Mouse (Mus musculus) liver, postnatal 0 days (tissue): Measurements from ENCODE around the gene Kdm2a. TPM values are rescaled to one million over a fixed set of nuclear protein-coding genes. Genes with fewer than 3 reads are reported as not detected.
A peak's percentile ranks its signal among the peaks of the same experiment; 100 is the strongest.

Source experiments
- ATAC-seq: fragments of 200-750 bp; cut with Nextera tagmentation; 2 replicates; pipeline ENCODE4 v1.8.0; 2017; ENCODE audit warnings: mild to moderate bottlenecking, moderate library complexity
- DNase-seq: peaks from one replicate; pipeline ENCODE4 v3.0.0-alpha.2; 2016
- H3K27ac ChIP-seq: fragments of 300-500 bp; sonication (generic); 2 replicates; pipeline ENCODE4 v1.5.1; 2014; ENCODE audit warnings: antibody characterized with exemption, moderate library complexity, mild to moderate bottlenecking, low read depth
- H3K27me3 ChIP-seq: fragments of 300-500 bp; sonication (generic); 2 replicates; pipeline ENCODE4 v1.6.1; 2014; ENCODE audit warnings: low read length, control low read depth, mixed read lengths; ENCODE audit not compliant: insufficient read depth
- H3K36me3 ChIP-seq: fragments of 300-500 bp; sonication (generic); replicated peaks from 2 replicates; pipeline ENCODE4 v1.6.1; 2014; ENCODE audit warnings: mild to moderate bottlenecking, control low read depth, low read length, moderate library complexity, mixed read lengths; ENCODE audit not compliant: insufficient read depth
- H3K4me1 ChIP-seq: fragments of 300-500 bp; sonication (generic); 2 replicates; pipeline ENCODE4 v1.6.1; 2014; ENCODE audit warnings: antibody characterized with exemption, mild to moderate bottlenecking, control low read depth; ENCODE audit not compliant: insufficient read depth
- H3K4me2 ChIP-seq: fragments of 300-500 bp; sonication (generic); 2 replicates; pipeline ENCODE4 v1.6.1; 2014; ENCODE audit warnings: low read depth, mild to moderate bottlenecking, low read length, moderate library complexity, mixed read lengths
- H3K4me3 ChIP-seq: fragments of 300-500 bp; sonication (generic); 2 replicates; pipeline ENCODE4 v1.5.1; 2014; ENCODE audit warnings: low read depth, low read length
- H3K9ac ChIP-seq: fragments of 300-500 bp; sonication (generic); replicated peaks from 2 replicates; pipeline ENCODE4 v1.6.1; 2014; ENCODE audit warnings: mild to moderate bottlenecking, moderate library complexity
- H3K9me3 ChIP-seq: fragments of 300-500 bp; sonication (generic); 2 replicates; pipeline ENCODE4 v1.6.1; 2016; ENCODE audit warnings: mild to moderate bottlenecking, control low read depth, low read length, mixed read lengths
- CTCF ChIP-seq: sonication (generic); IDR thresholded peaks from 2 replicates; pipeline ENCODE4 v1.5.1; 2016; ENCODE audit warnings: antibody characterized with exemption, low read depth
- EP300 ChIP-seq: IDR thresholded peaks from 2 replicates; pipeline ENCODE4 v1.6.1; 2016; ENCODE audit warnings: antibody characterized with exemption, low read depth, mild to moderate bottlenecking
- WGBS: fragments of 180-500 bp; shearing (Covaris S2); extraction: QIAGEN DNeasy Blood & Tissue Kit; methylation state at CpG from one replicate; pipeline ENCODE4 v1.1.7; 2014; ENCODE audit not compliant: insufficient replicate concordance; 5-methylcytosine and 5-hydroxymethylcytosine counted together
- polyA plus RNA-seq: library from polyadenylated mRNA; unstranded; fragments of >200 nt; fragmentation: Nextera tagmentation; extraction: Ambion mirVana; gene quantifications from 2 replicates; pipeline ENCODE4 v1.2.1, GENCODE M21; 2015

Gene Kdm2a
- polyA plus RNA-seq, 1 experiment from 2014 or later, result 7.8 TPM

DNA sequence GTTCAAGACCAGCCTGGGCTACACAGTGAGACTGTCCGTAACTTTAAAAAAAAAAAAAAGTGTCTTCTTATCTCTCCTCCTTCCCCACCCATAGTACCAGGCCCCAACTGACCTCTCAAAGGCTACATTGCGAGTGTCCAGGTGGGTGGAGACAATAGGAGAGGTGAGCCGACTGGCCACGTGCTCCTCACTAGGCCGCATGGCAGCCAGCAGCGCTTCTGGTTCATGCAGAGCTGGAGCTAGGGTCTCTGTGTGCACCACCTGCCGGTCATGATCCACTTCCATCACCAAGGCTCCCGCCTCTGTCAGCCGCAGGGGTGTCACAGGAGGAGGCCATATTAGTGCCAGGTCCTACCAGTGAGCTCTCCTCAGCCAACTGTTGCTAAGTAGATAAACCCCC, 117.7 kb downstream of the Kdm2a start:
- TF ChIP-seq EP300 (no peak), CTCF (no peak)
- no peak overlapping the region for H3K4me2 ChIP-seq

GRCm38 (mm10) chr19:4279487-4279886, 118.6 kb downstream of the Kdm2a start:
- TF ChIP-seq EP300, result no peak
- TF ChIP-seq CTCF, result peak; percentile 51
- Histone ChIP-seq H3K9ac (no peak overlapping the region), H3K4me3 (no peak overlapping the region), H3K27me3 (no peaks in the 10 kb centered on the region), H3K4me2 (no peak overlapping the region), H3K4me1 (peaks cover 19% of the 10 kb centered on the region), H3K27ac (no peak overlapping the region), H3K9me3 (peaks cover 3% of the 10 kb centered on the region; the same call in 1 of the 2 replicates), H3K36me3 (peaks cover 2% of the 10 kb centered on the region; the same call in 1 of the 2 replicates)
- no peak for DNase-seq
- WGBS, result 81% methylated on average over 1 of the region's 1 CpGs
- ATAC-seq, result no peak

More for the DNA sequence above, 117.7 kb downstream of the Kdm2a start:
- ATAC-seq (no peak), DNase-seq (no peak)
- Histone ChIP-seq H3K4me3 (no peak overlapping the region), H3K27ac (no peak overlapping the region), H3K36me3 (peaks cover 2% of the 10 kb centered on the region; the same call in 1 of the 2 replicates), H3K9me3 (peaks cover 3% of the 10 kb centered on the region; the same call in 1 of the 2 replicates), H3K27me3 (no peaks in the 10 kb centered on the region), H3K4me1 (peaks cover 19% of the 10 kb centered on the region), H3K9ac (no peak overlapping the region)
- WGBS, result 89% methylated on average over 9 of the region's 9 CpGs

DNA sequence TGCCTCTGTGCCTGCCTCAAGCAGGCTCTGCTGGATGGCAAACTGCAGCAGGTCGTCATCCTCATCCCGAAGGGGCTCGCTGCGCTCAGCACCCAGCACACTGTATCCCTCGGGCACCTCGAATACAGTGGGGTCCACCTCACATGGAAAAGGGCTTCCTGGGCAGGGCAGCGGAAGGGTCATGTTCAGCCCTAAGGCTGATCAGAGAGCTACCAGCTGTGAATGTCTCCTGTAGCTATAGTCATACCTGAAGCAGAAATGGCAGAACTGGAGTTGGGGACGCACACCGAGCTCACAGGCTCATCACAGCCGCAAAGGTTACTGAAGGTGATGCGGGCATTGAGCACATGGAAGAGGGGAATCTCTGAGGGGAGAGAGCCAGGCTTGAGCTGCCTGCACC, 127.1 kb downstream of the Kdm2a start:
- Histone ChIP-seq H3K9me3 (no peaks in the 10 kb centered on the region; the same call in 1 of the 2 replicates), H3K27ac (no peak overlapping the region), H3K4me3 (no peak overlapping the region), H3K27me3 (no peaks in the 10 kb centered on the region), H3K4me1 (peaks cover 11% of the 10 kb centered on the region), H3K4me2 (no peak overlapping the region), H3K9ac (no peak overlapping the region), H3K36me3 (no peaks in the 10 kb centered on the region)
- WGBS, result 88% methylated on average over 11 of the region's 11 CpGs
- ATAC-seq, result no peak
- DNase-seq, result no peak
- no peak for TF ChIP-seq EP300
- no peak for TF ChIP-seq CTCF

- H3K4me3 ChIP-seq, result no peak overlapping the region
- no peaks in the 10 kb centered on the region for H3K27me3 ChIP-seq
- no peaks in the 10 kb centered on the region for H3K9me3 ChIP-seq
- no peak overlapping the region for H3K9ac ChIP-seq
- no peak overlapping the region for H3K4me2 ChIP-seq
- DNase-seq, result no peak
- no peaks in the 10 kb centered on the region for H3K36me3 ChIP-seq
- 72% methylated on average over 6 of the region's 6 CpGs for WGBS
- ATAC-seq, result no peak
- no peak overlapping the region for H3K27ac ChIP-seq
- TF ChIP-seq CTCF (no peak), EP300 (no peak)
- H3K4me1 ChIP-seq, result peaks cover 11% of the 10 kb centered on the region
Measured at GRCm38 (mm10) chr19:4270187-4270586, 127.9 kb downstream of the Kdm2a start.

DNA sequence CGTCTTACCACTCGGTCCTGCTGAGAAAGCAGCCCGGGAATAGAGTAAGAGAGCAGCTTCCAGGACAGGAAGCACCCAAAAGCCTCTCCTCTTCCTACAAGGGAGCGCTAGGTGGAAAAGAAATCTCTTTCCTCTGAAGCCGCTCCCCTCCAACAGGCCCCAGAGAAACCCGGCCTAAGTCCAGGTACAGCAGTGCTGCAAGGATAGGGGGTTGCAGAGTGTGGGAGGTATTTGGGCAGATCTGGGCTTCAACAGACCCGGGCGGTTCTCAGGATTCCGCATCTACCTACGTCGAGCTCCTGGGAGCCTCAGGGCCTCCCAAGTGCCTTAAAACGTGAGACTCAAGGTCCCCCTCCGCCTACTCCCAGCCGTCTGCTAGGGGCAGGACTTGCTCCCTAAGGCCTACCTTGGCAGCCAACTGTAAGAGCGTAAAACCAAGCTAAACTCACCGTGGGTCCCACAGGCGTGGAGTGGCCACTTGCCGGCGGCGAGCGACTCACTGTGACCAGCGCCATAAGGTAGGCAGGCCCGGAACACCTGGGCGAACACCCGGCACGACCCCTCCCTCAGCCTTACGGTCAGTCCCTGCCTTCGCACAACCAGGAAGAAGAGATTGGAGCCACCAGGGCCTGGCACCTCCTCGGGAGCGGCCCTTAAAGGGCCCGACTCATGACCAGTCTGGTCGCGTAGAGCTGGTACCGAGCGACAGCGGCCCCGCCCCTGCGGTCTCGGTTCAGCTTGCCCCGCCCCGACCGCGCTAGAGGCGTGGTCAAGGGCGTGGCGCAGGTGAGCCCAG, 129.3 kb downstream of the Kdm2a start, which contains the start of gene Ssh3:
Gene Ssh3, minus strand, starts transcription at position 615 of the 796 bp plus-strand sequence.
- no peaks in the 10 kb centered on the region for H3K36me3 ChIP-seq
- 12% methylated on average over 46 of the region's 46 CpGs for WGBS
- H3K4me3 ChIP-seq, result peak within 1 kb of the TSS; percentile 56
- peak within 1 kb of the TSS; percentile 68 for H3K9ac ChIP-seq
- peak; percentile 83 for DNase-seq
- H3K9me3 ChIP-seq, result no peaks in the 10 kb centered on the region
- H3K4me1 ChIP-seq, result peaks cover 11% of the 10 kb centered on the region
- H3K27ac ChIP-seq, result no peak within 1 kb of the TSS
- no peak for TF ChIP-seq CTCF
- no peak for TF ChIP-seq EP300
- peak; percentile 93 for ATAC-seq
- H3K27me3 ChIP-seq, result no peaks in the 10 kb centered on the region
- peak within 1 kb of the TSS; percentile 82 for H3K4me2 ChIP-seq

DNA sequence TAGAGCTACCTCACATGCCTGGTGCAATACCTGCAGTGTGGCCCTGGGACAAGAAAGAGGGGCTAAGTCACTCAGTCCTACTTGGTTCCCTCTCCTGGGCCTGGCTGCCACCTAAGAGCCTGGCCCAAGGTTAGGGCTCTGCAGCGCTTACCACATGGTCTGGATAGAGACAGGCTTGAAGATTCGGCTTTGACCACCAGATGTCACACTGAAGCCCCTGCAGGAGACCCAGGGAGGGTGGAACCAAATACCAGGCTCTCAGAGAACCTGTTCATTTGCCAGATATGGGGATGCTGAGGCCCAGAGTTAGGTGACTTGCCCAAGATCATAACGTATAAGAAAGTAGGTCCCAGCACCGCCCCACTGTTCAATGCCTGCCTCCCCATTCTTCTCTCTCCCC, 132.1 kb downstream of the Kdm2a start:
- ATAC-seq (no peak), DNase-seq (peak; percentile 14)
- Histone ChIP-seq H3K9ac (no peak overlapping the region), H3K9me3 (no peaks in the 10 kb centered on the region), H3K4me3 (no peak overlapping the region), H3K4me2 (no peak overlapping the region), H3K4me1 (peaks cover 25% of the 10 kb centered on the region), H3K27ac (no peak overlapping the region), H3K27me3 (no peaks in the 10 kb centered on the region), H3K36me3 (no peaks in the 10 kb centered on the region)
- TF ChIP-seq EP300, result no peak
- peak; percentile 26; the same call in 1 of the 2 replicates for TF ChIP-seq CTCF
- 65% methylated on average over 4 of the region's 4 CpGs for WGBS

Other genes with a start within 250 kb of the Kdm2a start
- gene Coro1b, start 249.7 kb downstream of the Kdm2a start, polyA plus RNA-seq, result 63.0 and 64.4 TPM in 2 replicates
- gene Ptprcap, start 244.7 kb downstream of the Kdm2a start, polyA plus RNA-seq, result 35.7 and 35.8 TPM in 2 replicates
- gene Rps6kb2, start 234.9 kb downstream of the Kdm2a start, polyA plus RNA-seq, result 22.1 and 23.0 TPM in 2 replicates
- 0.73 and 0.90 TPM in 2 replicates for gene Carns1, start 222.8 kb downstream of the Kdm2a start, polyA plus RNA-seq
- gene Tbc1d10c, start 207.0 kb downstream of the Kdm2a start, polyA plus RNA-seq, result 8.4 and 9.9 TPM in 2 replicates
- gene Ppp1ca, start 206.2 kb downstream of the Kdm2a start, polyA plus RNA-seq, result 269 and 284 TPM in 2 replicates
- 8.0 and 9.0 TPM in 2 replicates for gene Rad9a, start 196.6 kb downstream of the Kdm2a start, polyA plus RNA-seq
- gene Clcf1, start 184.0 kb downstream of the Kdm2a start, polyA plus RNA-seq, result 0.91 and 1.1 TPM in 2 replicates
- gene AC109138.7, start 183.9 kb downstream of the Kdm2a start, polyA plus RNA-seq, result not detected in 2 replicates
- 28.5 and 31.1 TPM in 2 replicates for gene Pold4, start 166.4 kb downstream of the Kdm2a start, polyA plus RNA-seq
- 3.3 and 3.4 TPM in 2 replicates for gene Ssh3, start 129.1 kb downstream of the Kdm2a start, polyA plus RNA-seq
- 0.54 and 0.92 TPM in 2 replicates for gene Ankrd13d, start 115.1 kb downstream of the Kdm2a start, polyA plus RNA-seq
- gene Grk2, start 92.1 kb downstream of the Kdm2a start, polyA plus RNA-seq, result 11.9 and 14.8 TPM in 2 replicates
- 14.8 and 19.0 TPM in 2 replicates for gene Rhod, start 41.1 kb upstream of the Kdm2a start, polyA plus RNA-seq
- gene Syt12, start 79.2 kb upstream of the Kdm2a start, polyA plus RNA-seq, result 0.15 and 0.19 TPM in 2 replicates
- 5.8 and 7.6 TPM in 2 replicates for gene 2010003K11Rik, start 100.3 kb upstream of the Kdm2a start, polyA plus RNA-seq
- gene Pcx, start 112.2 kb upstream of the Kdm2a start, polyA plus RNA-seq, result 220 and 283 TPM in 2 replicates
- gene Lrfn4, start 217.4 kb upstream of the Kdm2a start, polyA plus RNA-seq, result 0.15 and 0.21 TPM in 2 replicates
- gene Rce1, start 227.4 kb upstream of the Kdm2a start, polyA plus RNA-seq, result 16.6 and 17.3 TPM in 2 replicates